Mouse (Mus musculus): ENCODE measurements at regions not wholly inside any gene's neighbourhood (a gene's known extent, or its start where the extent isn't known, plus 50 kb on each side); places are given as distances from the start of the nearest gene placed in this dataset.

DNA sequence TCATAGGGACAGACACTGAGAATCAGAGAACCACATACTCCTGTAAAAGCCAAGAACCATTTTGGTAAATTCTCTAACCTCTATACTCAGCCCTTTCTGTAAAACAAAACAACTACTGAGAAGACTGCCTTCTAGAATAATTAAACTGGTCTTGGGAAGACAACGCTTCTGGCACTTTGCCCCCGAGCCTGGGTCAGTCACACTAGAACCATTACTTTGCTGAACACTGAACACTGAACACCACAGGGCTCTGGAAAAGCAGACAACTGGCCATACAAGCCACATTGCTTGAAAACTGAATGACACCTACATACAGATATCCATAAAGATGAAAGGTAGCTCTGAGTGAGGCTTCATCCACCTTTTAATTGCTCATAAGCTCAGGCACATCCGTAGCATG, 268.0 kb downstream of the Pax1 start:
- TF ChIP-seq CTCF (conservative IDR thresholded peaks at IDR 0.05; ENCODE audit: insufficient read depth, insufficient read length, low read depth, low read length) (no peak), POLR2A (IDR thresholded peaks at IDR 0.05; ENCODE audit: low read depth, low read length) (no peak)
